Mouse (Mus musculus) fibroblast of lung, adult 2 months (primary cell): Measurements from ENCODE around the gene Vmn2r21.
"Not testable (repeated sequence)": the region's sequence is repeated elsewhere in the genome, so short reads cannot be mapped to it uniquely, and the experiment has no call there.

Experiments used
- DNase-seq: peaks from one replicate; pipeline ENCODE4 v3.0.0-alpha.2; 2011; ENCODE audit warnings: low read depth

Vmn2r21 gene

DNA sequence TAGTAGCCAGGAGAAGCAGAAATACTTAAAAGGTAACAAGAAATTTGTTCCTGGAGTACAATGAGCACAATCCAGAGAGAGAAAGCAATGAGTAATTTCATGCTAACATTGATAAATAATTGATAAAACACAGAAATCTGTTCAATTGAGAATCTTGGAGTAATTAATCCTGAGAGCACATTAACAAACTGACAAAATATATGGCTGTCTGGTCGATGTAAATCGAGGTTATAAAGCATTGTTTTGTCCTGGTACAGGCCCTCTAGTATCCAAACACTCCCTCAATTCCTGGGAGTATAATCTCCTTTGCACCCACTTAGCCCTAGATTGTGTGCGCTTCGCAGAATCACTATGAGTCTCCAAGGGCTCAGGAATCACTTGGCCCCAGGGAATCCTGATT, at the start of gene Vmn2r21:
Gene Vmn2r21, minus strand, starts transcription at position 101 of the 400 bp plus-strand sequence.
- DNase-seq = not testable (repeated sequence)

DNA sequence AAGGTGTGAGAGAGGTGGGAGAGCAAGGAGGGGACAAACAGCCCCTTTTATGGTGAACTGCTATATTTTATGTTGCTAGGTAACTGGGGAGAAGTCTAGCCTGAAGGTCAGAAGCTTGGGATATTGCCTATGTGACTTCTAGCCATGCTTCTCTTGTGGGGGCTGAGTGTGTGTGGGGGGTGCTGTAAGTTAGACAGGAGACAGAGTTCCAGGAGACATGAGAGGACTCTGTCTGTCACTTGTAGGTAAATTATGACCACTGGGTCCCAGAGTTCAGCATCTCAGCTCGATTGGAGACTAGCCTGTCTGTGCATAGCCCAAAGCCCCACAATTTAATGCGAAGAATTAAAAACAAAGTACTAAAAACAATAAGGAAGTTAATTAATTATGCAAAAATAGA, 41.5 kb upstream of the Vmn2r21 start:
- DNase-seq = not testable (repeated sequence)

DNA sequence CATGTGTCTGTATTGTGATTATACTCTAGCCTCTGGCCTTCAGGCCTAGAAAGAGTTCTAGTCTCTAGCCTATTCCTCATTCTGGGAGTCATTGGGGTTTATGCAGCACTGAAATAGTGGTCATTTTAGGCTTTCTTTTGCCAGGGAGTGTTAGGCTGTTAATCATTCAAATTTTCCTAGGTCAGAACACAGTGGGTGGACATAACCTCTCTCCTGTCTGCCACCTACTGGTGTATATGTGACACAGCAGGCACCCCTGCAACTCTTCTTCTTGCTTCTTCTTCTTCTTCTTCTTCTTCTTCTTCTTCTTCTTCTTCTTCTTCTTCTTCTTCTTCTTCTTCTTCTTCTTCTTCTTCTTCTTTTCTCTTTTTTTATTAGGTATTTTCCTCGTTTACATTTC, 6.5 kb upstream of the Vmn2r21 start:
- DNase-seq = not testable (repeated sequence)

DNA sequence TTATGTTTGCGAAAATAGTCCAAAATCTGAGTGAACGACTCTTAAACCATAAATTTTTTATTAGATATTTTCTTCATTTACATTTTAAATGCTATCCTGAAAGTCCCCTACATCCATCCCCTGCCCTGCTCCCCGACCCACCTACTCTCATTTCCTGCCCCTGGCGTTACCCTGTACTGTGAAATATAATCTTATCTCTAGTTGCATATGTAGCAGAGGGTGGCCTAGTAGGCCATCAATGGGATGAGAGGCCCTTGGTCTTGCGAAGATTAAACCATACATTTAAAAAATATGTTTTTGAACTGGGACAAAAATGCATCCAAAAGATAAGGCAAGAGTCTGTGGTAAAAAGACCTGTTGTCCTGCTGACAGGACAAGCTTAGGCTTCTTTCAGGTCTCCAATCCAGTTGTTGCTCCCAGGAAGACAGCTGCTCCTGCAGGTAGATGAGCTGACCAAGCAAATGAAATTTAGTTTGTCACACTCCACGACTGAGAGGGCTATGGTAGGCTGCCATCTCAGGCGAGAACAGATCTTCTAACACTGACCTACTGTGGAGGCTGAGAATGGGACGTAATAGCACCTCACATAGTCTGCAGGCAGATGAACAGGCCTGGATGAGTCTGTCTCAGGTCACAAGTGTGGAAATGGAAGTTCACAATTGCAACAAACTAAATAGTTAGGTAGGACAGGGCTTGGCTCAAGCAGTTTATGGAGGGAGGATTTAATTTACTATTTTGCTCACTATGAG, 10.8 kb downstream of the Vmn2r21 start:
- DNase-seq = not testable (repeated sequence)

DNA sequence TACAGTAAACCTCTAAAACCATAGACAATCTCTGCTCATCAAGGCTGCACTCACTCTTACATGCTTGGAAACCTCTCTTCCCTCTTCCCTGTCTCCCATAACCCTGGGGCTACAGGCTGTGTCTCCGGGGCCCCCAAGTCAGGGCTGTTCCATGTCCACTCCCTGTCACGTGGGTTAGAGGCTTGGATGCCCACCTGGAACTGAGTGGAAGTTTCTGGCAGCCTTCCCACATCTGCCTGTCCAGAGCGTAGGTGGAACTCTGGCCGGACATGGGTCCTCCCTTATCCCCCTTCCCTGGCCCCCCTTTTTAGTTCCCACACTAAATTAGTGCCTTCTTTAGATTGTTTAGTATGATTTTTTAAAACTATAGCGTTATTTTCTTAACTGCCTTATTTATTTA, 60.2 kb downstream of the Vmn2r21 start:
- not testable (repeated sequence) for DNase-seq

DNA sequence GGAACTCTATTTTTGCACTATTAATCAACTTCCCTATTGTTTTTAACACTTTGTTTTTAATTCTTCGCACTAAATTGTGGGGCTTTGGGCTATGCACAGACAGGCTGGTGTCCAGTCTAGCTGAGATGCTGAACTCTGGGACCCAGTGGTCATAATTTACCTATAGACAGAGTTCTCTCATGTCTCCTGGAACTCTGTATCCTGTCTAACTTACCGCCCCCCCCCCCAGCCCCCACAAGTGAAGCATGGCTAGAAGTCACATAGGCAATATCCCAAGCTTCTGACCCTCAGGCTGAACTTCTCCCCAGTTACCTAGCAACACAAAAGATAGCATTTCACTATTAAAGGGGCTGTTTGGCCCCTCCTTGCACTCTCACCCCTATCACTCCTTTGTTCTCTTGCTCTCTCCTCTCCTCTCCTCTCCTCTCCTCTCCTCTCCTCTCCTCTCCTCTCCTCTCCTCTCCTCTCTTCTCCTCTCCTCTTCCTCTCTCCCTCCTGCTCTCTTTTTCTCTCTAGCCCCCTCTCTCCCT, 60.7 kb downstream of the Vmn2r21 start:
- not testable (repeated sequence) for DNase-seq

DNA sequence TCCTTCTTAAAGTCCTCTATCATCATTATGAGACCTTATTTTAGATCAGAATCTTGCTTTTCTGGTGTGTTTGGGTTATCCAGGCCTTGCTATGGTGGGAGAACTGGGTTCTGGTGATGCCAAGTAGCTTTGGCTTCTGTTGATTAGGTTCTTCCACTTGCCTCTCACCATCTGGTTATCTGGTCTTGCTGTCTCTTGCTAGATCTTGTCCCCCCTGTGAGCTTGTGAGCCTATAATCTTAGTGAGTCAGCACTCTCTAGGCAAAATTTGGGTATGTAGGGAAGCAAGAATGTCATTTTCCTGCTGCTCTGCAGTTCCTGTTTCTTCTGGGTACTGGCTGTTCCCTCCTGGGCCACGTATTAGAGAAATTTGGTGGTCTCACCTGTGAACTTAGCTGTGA, 64.6 kb downstream of the Vmn2r21 start:
- DNase-seq = not testable (repeated sequence)
